Mouse (Mus musculus): Measurements from ENCODE around the gene Car5a.

The Car5a gene

DNA sequence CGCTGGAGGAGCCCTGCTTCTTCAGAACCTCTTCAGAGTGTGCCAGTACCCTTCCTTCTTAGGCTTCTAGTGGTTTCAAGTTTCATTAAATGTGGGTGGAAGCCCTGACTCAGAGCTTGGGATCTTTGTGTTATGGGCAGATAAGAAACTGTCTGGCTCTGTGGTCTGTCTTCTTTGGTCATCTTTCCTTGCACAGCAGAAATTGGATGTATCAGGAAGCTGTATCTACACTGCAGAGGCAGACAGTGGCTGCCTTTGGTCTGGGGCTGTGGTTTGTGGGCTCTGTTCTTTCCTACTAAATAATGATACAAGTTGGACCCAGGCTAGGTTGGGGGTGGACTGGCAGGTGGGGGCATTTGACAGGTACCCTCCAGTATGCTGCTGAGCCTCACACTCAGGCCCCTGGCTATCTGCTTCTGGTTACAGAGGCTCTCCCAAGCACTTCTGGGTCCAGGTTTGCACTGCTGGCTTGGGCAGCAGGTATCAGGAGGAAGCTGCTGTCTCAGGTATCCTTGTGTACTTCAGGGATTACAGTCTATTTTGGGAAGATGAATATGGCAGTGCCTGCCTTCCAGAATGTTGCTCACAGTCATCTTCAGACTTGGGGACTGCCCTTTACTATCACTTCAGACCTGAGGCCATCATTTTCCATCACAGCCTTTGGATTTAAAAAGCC is 11.3 kb upstream of the Car5a start:
- DNase-seq (ENCODE audit: low spot score in 2 of 2), result no peak

DNA sequence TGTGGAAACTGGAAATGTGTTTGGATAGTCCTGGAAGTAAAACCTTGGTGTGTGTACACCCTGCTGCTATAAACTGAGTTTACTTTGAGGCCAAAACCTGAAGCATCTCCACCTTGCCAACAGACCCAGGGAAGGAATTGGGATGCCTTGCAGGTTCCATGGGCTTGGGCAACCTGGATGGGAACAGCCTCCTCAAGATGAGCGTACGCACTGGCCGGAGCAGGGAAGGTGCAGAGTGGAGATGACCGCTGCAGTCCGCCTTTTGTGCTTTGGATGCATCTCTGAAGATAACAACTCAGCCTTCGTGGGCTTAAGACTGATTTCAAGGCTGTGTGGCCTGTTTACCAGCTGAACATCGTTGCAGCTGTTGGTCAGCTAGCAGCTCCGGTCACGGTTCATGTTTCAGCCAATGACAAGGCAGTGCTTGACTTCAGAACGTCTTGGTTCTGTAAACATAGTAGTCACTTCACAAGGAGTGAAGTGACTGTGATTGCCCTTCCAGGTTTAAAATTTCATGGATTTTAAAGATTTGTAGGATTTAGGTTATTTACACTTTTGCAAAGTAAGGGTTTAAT is 10.4 kb upstream of the Car5a start:
- no peak for DNase-seq (ENCODE audit: low spot score in 2 of 2)

DNA sequence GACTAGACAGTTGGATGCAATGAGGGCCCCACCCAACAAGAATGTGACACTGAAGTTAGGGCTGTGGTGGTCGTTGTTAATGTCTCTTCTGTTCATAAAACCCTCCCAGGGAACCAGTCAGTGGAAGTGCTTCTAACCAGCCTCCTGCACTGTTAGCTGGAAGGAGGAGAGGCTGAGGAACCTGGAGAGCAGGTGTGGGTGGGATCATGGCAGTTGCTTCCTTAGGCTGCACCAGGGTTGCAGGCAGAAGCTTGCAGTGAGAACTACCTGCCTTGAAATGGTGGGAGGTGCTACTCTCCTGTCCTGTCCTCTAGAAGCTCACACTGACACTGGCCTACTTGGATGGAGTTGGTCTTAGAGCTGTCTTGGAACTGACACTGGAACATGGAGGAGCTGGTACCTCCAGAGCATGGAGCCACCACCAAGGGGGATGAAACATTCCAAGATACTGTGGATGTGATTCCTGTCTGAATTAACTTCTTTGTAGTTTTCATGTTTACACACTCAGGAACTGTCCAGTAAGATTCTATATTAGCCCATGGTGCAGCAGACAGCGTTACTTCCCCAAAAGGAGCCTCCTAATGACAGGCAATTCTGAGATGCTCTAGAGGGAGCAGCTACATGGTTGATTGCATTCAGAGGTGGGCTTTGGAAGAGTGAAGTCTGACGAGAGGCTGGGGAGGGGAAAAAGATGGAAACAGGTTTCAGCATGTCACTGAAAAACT is 9.3 kb upstream of the Car5a start:
- no peak for DNase-seq (ENCODE audit: low spot score in 2 of 2)

DNA sequence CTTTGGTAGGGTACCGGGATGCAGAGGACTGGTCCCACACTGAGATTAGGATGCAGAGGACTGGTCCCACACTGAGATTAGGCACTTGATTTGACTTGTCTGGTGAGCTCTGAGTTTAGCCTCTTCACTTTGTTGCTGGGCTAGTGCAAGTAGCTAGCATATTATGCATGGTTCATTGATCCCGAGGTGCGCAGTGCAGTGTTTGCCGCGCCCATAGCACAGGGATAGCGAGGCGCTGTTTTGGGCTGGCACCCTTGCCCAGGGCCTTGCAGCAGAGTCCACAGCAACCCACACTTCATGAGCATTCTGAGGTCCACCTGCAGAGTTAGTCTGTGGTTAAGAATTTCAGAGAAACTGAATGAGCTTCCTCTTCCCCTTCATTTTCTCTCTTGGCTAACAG is 8.1 kb upstream of the Car5a start:
- DNase-seq (ENCODE audit: low spot score in 2 of 2), result no peak

DNA sequence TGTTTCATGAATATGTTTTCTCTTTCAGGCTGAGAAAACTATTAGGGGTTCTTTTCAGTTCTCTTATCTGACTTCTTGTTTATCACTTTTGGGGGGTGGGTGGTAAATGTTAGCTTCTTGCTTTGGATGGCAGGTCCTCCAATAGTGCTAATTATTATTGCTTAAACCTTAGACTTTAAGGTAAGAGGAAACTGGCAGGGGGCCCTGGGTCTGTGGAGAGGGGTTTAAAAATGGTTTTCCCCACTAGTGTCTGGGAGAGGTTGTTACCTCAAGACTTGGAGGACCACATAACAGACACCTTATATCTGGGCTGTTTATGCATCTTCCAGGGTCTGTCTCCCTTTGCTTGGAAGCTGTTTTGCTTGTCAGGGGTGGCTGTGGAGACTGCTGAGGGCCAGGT is 7.4 kb upstream of the Car5a start:
- DNase-seq (ENCODE audit: low spot score in 2 of 2), result no peak

DNA sequence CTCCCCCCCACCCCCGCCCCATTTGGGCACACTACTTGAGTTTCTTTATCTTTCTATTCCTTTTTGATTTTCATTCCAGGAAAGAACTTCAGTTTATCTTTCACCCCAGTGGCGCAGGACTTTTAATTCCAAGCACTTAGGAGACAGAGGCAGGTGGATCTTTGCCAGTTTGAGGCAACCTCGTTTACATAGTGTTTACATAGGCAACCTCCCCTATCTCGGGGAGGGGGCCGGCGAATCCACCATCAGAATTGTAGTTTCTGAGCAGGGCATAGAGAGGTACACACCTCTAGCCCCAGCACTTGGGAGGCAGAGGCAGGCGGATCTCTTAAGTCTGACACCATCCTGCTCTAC is 6.9 kb upstream of the Car5a start:
- no peak for DNase-seq (ENCODE audit: low spot score in 2 of 2)

DNA sequence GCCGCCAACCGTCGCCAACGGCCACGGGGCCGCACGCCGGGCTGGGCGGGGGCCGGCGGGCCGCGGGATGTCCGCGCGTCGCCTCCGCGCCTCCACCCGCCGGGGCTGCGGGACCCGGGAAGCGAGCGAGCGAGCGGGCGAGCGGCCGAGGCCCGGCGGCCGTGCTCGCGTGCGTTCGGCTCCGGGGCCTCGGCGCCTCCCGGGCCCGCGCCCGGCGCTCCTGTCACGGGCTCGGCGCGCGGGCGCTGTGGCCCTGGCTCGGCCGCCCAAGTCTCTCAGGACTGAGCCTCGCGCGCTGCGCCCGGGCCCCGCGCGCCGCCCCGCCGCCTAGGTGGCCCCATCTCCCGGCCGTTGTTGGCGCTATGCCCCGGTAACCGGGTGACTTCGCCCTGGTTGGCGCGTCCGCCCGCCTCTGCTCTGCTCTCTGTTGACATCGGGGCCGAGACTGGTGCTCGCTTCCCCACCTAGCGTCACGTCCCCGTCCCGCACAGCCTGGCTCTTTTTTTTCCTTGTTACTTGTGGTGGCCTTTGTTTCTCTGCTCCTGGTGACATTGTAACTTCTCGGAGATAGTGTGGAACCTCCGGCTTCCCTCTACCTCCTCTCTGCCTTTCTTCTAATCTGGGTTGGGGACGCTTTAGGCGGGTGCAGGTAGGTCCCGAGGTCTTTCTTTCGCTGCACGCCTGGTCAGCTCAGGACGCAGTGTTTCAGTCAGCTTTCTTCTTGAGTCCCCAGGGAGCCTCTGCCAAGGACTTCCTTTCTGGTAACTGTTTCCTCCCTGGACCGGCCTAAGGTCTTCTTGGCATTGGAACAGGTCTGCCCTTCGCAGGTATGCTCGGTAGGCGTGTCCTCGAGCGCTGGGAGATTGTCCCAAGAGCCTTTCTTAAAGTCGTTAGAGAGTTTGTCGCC is 6.3 kb upstream of the Car5a start:
- DNase-seq (ENCODE audit: low spot score in 2 of 2), result peak; percentile 72 to 86

DNA sequence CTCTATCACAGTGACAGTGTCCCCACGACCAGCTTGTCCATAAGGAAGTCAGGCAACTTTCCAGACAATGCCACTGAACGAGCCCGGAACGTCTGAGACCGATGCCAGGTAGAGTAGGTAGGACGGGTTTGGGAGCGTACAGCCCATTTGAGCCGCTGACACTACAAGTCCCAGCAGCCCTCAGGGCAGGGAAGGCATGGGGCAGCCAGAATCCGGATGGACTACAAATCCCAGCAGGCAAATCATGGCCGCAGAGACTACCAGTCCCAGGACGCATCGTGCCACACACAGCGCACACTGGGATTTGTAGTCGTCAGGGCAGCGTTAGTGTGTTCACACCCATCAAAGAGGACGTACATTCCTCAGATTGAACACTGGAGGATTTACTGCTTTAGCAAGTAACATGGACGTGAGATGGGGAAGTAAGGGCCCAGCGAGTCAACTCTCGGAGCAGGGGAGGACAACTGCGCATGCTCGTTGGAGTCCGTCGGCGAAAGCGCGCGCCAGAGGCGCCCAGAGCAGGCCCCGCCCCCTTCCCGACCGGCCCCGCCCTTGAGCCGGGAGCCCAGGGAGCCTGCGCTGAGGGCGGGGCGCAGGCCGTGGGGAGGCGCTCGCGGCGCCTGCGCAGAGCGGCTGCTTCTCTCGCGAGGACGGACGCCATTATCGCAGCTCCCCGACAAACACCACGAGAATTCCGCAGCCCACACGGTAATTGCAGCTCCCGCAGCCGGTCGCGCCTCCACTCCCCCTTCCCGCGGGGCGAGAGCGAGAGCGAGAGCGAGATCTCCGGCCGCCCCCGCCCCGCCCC is 5.4 kb upstream of the Car5a start:
- DNase-seq (ENCODE audit: low spot score in 2 of 2), result peak; percentile 99 to 100

DNA sequence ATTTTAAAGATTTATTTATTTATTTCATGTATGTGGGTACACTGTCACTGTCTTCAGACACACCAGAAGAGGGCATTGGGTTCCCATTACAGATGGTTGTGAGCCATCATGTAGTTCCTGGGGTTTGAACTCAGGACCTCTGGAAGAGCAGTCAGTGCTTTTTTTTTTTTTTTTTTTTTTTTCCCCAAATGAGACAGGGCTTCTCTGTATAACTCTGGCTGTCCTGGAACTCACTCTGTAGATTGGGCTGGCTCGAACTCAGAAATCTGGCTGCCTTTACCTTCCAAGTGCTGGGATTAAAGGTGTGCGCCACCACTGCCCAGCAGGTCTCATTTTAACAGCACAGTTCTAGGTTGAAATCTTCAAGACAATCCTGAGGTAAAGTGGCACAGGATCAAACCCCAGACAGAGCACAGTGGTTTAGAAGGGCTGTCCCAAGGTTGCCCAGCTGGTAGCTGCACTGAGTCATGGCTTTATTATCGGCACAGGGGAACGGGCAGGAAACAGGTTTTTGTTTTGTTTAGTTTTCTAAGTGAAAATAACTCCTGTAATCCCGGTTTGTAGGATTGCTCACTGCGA is 4.6 kb upstream of the Car5a start, which contains the start of gene Banp:
TSS of gene Banp (plus strand) at position 529 of the 579 bp plus-strand sequence.
- no peak for DNase-seq (ENCODE audit: low spot score in 2 of 2)

DNA sequence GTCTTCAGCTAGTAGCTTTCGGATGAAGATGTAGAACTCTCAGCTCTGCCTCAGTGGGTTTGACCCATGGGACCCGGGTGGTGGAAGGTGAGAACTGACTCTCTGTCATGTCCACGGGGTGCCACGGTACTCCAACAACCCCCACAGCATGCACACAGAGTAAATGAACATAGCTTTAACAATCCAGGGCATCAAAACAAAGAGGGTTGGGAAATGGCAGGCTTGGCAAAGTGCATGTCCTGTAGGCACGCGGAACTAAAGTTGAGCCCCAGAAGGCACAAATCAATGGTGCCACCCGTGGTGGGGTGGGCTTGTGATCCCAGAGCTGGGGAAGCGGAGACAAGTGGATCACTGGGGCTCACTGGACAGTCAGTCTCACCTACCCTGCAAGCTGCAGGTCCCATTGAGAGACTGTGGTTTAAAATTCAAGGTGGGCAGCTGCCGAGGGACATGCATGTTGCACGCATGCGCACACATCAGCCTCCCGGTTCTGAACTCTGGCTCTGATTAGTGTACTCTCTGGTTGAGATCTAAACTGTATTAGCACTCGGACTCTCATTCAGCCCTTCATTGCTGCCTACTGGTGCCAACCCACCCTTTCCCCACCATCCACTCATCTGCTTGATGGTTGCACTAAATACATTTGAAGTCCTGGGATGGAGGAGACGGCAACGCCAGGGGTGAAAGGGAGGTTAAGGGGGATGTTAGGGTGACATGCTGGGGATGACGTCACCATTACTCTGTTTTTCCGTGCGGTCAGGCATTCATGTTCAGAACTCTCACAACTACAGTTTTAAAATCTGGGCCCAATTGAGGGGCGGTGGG is 3.8 kb upstream of the Car5a start:
- no peak for DNase-seq (ENCODE audit: low spot score in 2 of 2)

DNA sequence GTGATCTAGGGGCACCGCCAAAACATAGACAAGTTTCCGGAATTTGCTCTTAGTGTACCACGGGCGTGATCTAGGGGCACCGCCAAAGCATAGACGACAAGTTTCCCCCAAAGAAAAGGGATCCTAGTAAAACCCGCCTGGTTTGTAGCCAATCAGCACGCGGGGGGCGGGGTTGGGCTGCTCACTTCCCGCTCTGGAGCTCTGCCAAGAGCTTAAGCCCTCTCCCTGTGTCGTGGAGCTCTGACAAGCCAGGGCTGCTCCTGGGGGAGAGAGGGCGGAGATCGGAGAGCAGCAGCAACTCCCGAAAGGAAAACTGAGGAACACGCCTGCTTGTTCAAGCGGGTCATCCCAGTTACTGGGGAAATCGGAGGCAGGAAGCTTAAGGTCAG is 3.0 kb upstream of the Car5a start:
- DNase-seq (ENCODE audit: low spot score in 2 of 2), result peak; percentile 93 to 95

DNA sequence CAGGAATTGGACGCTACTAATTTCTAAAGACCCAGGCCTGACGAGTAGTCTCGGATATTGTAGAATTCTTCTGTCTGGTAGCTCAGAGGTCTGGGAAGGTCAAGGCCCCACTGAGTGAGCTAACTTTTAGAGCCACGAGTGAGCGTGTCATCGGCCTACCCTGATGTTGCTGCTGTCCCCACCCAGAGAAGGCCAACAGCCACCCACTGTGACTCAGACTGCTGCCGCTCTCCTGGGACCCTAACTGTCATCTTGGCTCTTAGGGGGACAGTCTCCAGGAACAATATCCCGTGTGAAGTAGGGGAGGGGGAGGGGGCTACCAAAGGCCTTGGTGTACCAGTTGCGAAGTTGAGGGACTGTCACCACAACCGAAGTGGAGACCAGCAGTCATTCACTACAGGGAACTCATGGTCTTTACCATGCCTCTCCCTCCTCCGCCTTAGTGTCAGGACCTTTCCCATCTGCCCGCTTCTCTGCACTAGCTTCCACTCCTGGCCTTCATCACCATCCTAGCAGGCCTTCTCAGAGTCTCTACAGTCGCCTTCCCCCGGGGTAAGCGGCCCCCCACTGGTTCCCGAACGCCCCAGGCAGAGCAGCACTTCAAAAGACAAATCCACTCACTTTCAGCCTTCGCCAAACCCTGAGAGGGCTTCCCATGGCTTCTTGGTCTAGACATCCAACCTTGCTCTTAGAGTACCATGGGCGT is 2.5 kb upstream of the Car5a start:
- no peak for DNase-seq (ENCODE audit: low spot score in 2 of 2)

DNA sequence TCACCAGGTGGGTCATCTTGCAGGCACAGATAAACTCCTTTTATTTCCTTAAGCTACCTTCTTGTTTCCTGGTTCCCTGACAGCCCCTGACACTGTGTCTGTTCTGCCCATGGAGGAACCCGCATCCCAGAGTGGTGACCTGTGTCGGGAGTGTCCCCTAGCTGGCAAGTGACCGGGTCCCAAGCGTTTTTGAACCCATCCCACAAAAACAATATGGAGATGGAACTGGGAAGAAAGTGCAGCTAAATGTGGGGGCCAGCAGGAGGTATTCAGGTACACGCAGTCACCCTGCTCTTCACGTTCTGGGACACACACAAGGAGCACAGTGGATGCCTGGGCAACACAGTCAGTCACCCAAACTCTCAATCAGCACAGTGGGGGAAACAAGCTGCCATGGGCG is 1.6 kb upstream of the Car5a start:
- no peak for DNase-seq (ENCODE audit: low spot score in 2 of 2)

DNA sequence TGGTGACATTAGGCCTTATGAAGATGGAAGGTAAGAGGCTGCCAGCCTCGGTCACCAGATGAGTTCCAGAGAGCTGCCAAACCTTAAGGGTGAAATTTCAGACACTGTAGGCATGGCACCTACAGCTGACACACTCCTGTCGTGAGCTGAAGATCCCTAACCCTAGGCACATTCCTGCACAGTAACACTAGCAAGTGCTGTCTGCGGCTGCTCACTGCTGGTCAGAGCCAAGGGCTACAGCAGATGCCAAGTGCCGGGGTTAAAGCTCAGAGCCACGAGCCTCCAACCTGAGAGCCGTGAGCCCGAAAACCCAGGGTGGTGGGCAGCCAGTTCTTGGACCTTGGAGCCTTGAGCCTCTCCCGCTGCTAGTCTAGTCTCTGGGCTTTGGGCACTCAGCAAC is 988 bp downstream of the Car5a start:
- DNase-seq (ENCODE audit: low spot score in 2 of 2), result no peak

DNA sequence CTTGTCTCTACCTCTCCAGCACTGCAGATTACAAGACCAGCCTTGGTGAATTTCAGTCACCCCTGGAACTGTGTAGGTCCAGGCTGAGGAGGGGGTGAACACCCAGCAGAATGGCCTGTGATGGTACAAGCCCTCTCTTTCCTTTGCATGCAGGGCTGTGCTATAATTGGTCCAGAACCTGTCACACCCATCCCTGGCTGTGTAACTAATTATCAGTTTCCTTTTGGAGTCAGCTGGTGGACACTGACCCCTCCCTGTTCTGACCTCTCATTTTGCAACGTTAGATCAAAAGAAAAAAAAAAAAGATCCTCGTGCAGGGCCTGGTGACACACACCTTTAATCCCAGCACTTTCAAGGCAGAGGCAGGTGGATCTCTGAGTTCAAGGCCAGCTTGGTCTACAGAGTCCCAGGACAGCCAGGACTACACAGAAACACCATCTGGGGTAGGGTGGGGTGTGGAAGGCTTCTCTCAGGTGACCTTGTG is 1.6 kb downstream of the Car5a start:
- no peak for DNase-seq (ENCODE audit: low spot score in 2 of 2)

DNA sequence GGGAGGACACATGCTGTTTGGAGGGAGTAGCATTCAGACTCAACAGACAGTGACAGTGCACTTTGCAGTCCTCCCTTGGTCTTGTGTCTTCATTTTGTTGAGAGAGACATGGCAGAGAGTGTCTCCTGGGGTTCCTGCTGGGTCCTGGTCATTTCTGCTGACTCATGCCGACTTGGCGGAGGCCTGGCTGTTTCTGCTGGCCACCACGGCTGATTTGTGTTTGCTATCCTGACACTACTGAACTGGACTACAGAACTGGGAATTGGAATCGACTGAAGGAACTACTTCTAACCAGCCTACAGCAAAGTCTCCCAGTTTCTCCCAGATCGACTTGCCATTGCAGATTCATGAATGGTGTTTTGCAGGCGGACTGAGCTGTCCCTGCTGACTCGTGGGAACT is 6.0 kb downstream of the Car5a start:
- DNase-seq (ENCODE audit: low spot score in 2 of 2), result no peak

DNA sequence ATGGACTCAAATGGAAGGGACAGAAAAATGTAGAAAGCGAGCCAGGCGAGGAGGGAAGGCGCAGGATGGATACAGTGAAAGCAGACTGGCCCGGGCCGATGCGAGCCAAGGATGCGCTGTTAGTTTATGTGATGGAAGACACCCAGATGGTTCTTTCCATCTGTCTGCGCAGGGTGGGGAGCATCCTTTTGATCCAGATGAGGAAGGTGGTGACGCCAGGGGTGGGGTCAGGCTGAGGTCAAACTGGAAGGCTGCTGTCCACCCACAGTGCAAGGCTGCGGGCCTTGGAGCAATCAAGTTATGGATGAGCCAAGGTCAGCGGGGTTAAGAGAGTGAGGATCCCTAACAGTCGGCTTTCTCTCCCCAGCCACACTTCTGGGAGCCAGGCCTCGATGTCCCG is 8.3 kb downstream of the Car5a start:
- no peak for DNase-seq (ENCODE audit: low spot score in 2 of 2)

DNA sequence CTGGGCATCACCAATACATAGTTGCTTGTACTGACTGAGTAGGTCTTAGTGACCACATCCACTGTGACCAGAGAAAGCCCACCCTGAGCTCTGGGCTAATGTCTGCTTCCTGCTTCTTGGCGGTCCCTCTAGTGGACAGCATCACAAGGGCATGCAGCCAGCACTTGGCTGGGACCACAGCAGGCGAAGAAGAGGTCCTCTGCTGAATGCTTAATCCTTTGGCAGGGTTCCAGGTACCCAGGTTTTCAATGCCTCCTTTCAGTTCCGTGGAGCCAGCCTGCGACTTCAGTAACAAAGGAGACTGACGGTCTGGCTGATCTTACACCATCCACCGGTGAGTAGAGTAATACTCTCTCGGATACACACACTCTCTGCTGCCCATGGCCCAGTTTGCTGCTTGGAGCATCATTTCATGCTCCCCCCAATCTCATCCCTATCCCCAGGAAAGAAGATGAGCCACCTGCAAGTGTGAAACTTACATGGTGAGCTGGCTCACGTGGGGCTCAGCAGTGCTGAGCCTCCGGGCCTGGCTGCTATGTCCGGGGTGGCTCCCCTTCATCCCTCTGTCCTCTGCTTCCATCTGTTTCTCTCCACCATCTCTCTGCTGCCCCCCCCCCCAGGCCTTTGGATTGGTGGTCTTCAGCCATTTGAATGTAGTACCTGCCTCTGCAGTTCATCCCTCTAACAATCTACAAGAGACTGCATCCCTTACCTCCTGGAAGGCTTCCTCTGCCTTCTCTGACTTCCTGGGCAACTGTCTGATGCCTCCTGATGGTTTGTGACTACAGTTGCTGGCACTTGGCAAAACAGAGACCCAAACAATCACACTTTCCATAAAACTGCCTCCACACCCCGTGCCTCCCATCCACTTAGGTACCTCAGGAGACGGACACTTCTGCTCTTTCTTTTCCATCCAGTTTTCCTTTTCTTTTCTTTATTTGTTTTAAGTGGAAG is 9.1 kb downstream of the Car5a start:
- DNase-seq (ENCODE audit: low spot score in 2 of 2), result no peak
